Mouse (Mus musculus): Measurements from ENCODE around the gene Nfrkb.

- TF ChIP-seq CTCF (IDR thresholded peaks at IDR 0.05; ENCODE audit: borderline replicate concordance, extremely low read depth, insufficient read depth, insufficient read length) (no peak), POLR2A (IDR thresholded peaks at IDR 0.05; ENCODE audit: borderline replicate concordance, extremely low read depth, insufficient read depth, insufficient read length, poor library complexity, severe bottlenecking) (no peak)
Measured at GRCm38 (mm10) chr9:31344289-31344831, 41.6 kb upstream of the Nfrkb start.

Measured in brain, embryonic 14.5 days (tissue).